Mouse (Mus musculus) kidney, adult 18-20 months (tissue): ENCODE data around the gene Mak.
"Not testable (repeated sequence)": the region's sequence is repeated elsewhere in the genome, so short reads cannot be mapped to it uniquely, and the experiment has no call there.

ENCODE experiments used
- DNase-seq: peaks from one replicate; pipeline ENCODE4 v3.0.0; 2021

Mak gene

GRCm38 (mm10) chr13:40994487-40995263, 84.8 kb downstream of the Mak start:
- DNase-seq, result no peak

- DNase-seq, result no peak
Observed at GRCm38 (mm10) chr13:40988418-40988817, 91.1 kb downstream of the Mak start.

DNA sequence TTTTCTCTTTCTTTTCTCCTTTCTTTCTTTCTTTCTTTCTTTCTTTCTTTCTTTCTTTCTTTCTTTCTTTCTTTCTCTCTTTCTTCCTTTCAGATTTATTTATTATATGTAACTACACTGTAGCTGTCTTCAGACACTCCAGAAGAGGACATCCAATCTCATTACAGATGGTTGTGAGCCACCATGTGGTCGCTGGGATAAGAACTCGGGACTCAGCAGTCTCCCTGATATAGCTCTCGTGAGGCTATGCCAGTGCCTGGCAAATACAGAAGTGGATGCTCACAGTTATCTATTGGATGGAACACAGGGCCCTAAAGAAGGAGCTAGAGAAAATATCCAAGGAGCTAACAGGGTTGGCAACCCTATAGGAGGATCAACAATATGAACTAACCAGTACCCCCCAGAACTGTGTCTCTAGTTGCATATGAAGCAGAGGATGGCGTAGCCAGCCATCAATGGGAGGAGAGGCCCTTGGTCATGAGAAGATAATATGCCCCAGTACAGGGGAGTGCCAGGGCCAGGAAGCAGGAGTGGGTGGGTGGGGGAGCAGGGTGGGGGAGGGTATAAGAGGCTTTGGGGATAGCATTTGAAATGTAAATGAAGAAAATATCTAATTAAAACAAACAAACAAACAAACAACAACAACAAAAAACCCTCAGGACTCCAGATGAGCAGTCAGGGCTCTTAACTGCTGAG, 91.8 kb downstream of the Mak start:
- not testable (repeated sequence) for DNase-seq

GRCm38 (mm10) chr13:40986081-40986480, 93.4 kb downstream of the Mak start:
- no peak for DNase-seq

DNA sequence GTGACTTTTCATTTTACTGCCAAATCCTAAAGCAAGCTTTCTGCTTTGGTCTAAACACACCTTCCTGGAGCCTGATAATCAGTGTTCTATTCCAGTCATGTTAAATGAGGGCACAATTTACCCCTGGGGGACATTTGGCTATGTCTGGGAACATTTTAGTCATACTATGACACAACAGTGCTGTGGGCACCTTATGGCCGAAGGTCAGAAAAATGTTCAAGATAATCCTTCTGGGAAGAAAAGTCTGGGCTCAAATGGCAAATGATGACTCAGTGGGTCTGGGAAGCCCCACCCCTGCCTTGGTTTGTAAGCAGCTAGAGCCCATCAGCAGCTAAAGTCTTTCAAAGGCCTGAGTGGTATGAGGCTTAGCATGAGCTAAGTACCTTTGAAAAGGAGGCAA, 96.7 kb downstream of the Mak start:
- no peak for DNase-seq

DNA sequence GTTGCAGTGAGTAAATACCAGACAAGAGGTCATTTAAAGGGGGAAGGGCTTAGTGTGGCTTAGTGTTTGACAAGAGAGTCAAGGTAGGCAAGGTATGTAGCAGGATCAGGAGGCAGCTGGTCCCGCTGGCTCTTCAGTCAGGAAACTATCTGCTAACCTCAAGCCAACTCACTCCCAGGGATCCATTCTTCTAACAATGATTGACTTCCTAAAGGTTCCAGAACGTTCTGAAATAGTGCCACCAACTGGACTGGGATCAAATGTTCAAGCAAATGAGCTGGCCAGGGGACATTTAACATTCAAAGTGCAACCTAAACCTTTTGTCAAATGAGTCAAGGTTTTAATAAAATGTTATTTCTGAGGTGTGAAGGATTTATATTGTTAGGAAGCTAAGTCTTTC, 100.2 kb downstream of the Mak start:
- peak; percentile 40 for DNase-seq

- DNase-seq, result no peak
Observed at GRCm38 (mm10) chr13:40978652-40979051, 100.9 kb downstream of the Mak start.

DNA sequence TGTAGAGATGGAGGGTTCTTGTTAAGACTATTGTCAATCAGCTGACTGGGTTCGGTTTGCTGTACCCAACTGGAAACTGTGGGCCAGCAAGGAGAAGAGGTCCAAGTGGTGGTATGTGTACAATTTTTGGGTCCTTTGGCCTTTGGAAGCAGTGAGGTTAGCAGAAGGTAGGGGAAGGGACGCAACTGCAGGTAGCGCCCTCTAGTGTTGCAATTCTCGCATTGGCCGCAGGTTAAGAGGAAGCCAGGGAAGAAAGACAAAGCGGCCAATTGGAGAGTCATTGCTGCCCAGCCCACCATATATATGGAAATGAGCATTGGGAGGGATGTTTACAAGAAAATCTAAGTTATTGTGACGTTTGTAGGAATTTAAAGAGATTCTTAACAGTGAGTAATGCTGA, 101.9 kb downstream of the Mak start:
- DNase-seq, result peak; percentile 66
